Mouse (Mus musculus): ENCODE measurements around the gene Tph2. TPM values are rescaled to one million over a fixed set of nuclear protein-coding genes. Genes with fewer than 3 reads are reported as not detected.

The Tph2 gene
- not detected for polyA plus RNA-seq (2017; shearing (Covaris generic))

GRCm38 (mm10) chr10:115184697-115185096 lies at the start of gene Tph2:
Gene Tph2 (minus strand): TSS chr10:115185022.

Other genes starting within 250 kb of the Tph2 start
- 181 TPM for gene Tbc1d15, start 66.4 kb upstream of the Tph2 start, polyA plus RNA-seq (2017; shearing (Covaris generic))
- 83.8 TPM for gene Rab21, start 130.6 kb upstream of the Tph2 start, polyA plus RNA-seq (2017; shearing (Covaris generic))
- 12.8 TPM for gene Tmem19, start 177.5 kb upstream of the Tph2 start, polyA plus RNA-seq (2017; shearing (Covaris generic))
- 5.8 TPM for gene Thap2, start 199.4 kb upstream of the Tph2 start, polyA plus RNA-seq (2017; shearing (Covaris generic))
- 21.6 TPM for gene Zfc3h1, start 199.9 kb upstream of the Tph2 start, polyA plus RNA-seq (2017; shearing (Covaris generic))

All from effector memory CD4-positive, alpha-beta T cell, adult 7 months (primary cell).